Mouse (Mus musculus) megakaryocyte, embryonic 14.5 days (primary cell): ENCODE measurements around the gene Dchs1.

Experiments used
- FLI1 ChIP-seq: IDR thresholded peaks from 2 replicates; pipeline ENCODE4 v1.6.1; 2012; ENCODE audit warnings: low read length, inconsistent platforms, mixed read lengths
- GATA1 ChIP-seq: IDR thresholded peaks from 3 replicates; pipeline ENCODE4 v1.6.1; 2012; ENCODE audit warnings: mixed read lengths, low read length, inconsistent platforms, borderline replicate concordance

- TF ChIP-seq GATA1: no peak
- TF ChIP-seq FLI1: no peak
Observed at GRCm38 (mm10) chr7:105703816-105704215, 83.6 kb downstream of the Dchs1 start.
